Mouse (Mus musculus): ENCODE results near the gene Gm13030.

GRCm38 (mm10) chr4:138868666-138869065, 5.1 kb downstream of the Gm13030 start:
- TF ChIP-seq CTCF (IDR thresholded peaks at IDR 0.05; ENCODE audit: extremely low read depth, insufficient read depth, low read length), result no peak
- TF ChIP-seq POLR2A (IDR thresholded peaks at IDR 0.05; ENCODE audit: extremely low read depth, insufficient read depth, low read length), result no peak

Measured in cortical plate, adult 2 months (tissue).